Mouse (Mus musculus): ENCODE data around the gene Harbi1. TPM values are rescaled to one million over a fixed set of nuclear protein-coding genes. Genes with fewer than 3 reads are reported as not detected.

Gene Harbi1
- polyA plus RNA-seq, 2 experiments: 9.2 to 15.0 TPM

DNA sequence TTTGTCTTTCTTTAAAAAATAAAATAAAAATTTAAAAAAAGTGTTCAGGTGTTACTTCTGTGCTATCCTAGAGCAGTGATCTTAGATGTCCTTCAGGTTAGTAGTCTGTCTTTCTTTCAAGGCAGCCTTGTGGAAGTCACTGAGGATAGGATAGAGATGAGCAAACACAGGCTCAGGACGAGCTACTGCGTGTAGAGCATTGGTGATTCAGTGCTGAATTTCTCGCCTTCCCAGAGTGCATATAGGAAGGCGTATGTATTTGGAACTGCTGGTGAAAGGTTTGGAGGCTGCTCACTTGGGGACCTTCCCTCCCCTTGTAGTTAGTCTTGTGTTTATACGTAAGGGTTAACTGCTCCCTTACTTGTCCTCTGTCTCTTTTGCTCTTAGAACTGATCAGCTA lies 24.6 kb downstream of the Harbi1 start:
- no peaks in the 10 kb centered on the region; the same call in 1 of the 2 replicates for H3K36me3 ChIP-seq (ENCODE audit: control insufficient read depth, insufficient read depth, low read length)
- H3K4me3 ChIP-seq (replicated peaks; ENCODE audit: low read length): no peak overlapping the region
- H3K9me3 ChIP-seq (ENCODE audit: control insufficient read depth, low read length): no peaks in the 10 kb centered on the region
- no peak for ATAC-seq (ENCODE audit: low FRiP score, low read depth)
- WGBS: 91% methylated on average over 5 of the region's 5 CpGs
- no peak overlapping the region for H3K27ac ChIP-seq (replicated peaks; ENCODE audit: low read depth, low read length)
- no peak overlapping the region for H3K9ac ChIP-seq (ENCODE audit: low read depth, low read length, severe bottlenecking)
- H3K4me1 ChIP-seq (ENCODE audit: control insufficient read depth, insufficient read depth, low read length): no peaks in the 10 kb centered on the region
- no peak overlapping the region for H3K4me2 ChIP-seq (replicated peaks; ENCODE audit: low read depth, low read length, severe bottlenecking)
- no peak for DNase-seq (ENCODE audit: low spot score)
- TF ChIP-seq POLR2A (IDR thresholded peaks at IDR 0.05; ENCODE audit: borderline replicate concordance, extremely low read depth, insufficient read depth, insufficient read length): no peak
- H3K27me3 ChIP-seq (ENCODE audit: control insufficient read depth, insufficient read depth, low read length): no peaks in the 10 kb centered on the region

DNA sequence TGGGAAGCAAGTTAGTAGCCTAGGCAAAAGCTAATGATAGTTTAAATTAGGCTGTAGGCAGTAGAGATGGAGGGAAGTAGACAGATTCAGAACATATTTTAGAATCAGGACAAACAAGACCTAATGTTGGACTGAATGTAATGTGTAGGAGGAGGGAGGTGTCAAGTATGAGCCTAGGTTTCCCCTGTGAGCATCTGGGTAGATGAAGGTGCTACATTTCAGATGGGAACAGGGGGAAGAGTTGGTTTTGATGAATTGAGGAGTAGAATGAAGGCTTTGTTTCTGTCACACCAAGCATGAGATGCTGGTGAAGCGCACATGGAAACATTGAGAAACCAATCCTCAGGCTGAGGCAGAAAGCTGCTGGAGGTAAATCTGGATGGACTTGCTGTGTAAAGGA lies 28.9 kb downstream of the Harbi1 start:
- Histone ChIP-seq H3K4me1 (ENCODE audit: control insufficient read depth, insufficient read depth, low read length) (no peaks in the 10 kb centered on the region), H3K4me3 (replicated peaks; ENCODE audit: low read length) (no peak overlapping the region), H3K9me3 (ENCODE audit: control insufficient read depth, low read length) (no peaks in the 10 kb centered on the region), H3K27me3 (ENCODE audit: control insufficient read depth, insufficient read depth, low read length) (no peaks in the 10 kb centered on the region), H3K9ac (ENCODE audit: low read depth, low read length, severe bottlenecking) (no peak overlapping the region), H3K27ac (replicated peaks; ENCODE audit: low read depth, low read length) (no peak overlapping the region), H3K4me2 (replicated peaks; ENCODE audit: low read depth, low read length, severe bottlenecking) (no peak overlapping the region), H3K36me3 (ENCODE audit: control insufficient read depth, insufficient read depth, low read length) (no peaks in the 10 kb centered on the region)
- DNase-seq (ENCODE audit: low spot score) (no peak), ATAC-seq (ENCODE audit: low FRiP score, low read depth) (no peak)
- WGBS: 100% methylated on average over 1 of the region's 1 CpGs
- TF ChIP-seq POLR2A (IDR thresholded peaks at IDR 0.05; ENCODE audit: borderline replicate concordance, extremely low read depth, insufficient read depth, insufficient read length): no peak

DNA sequence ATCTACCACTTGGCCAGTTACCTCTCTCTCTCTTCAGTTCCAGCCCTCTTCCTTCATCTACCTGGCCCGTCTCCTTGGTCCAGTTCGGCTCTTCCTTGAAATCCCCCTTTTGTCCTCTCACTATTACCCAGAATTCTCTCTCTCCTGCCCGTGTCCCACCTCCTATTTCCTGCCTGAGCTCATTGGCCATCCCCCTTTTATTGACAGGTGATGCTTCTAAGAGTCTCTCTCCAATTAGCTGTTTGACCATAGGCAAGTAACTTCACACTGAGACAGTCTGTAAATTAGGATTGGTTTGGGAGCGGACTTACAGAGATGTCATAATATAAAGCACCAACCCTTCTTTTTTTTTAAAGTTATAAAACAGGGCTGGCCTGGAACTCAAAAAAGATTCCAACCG lies 34.0 kb downstream of the Harbi1 start:
- Histone ChIP-seq H3K27me3 (ENCODE audit: control insufficient read depth, insufficient read depth, low read length) (no peaks in the 10 kb centered on the region), H3K4me2 (replicated peaks; ENCODE audit: low read depth, low read length, severe bottlenecking) (no peak overlapping the region), H3K9ac (ENCODE audit: low read depth, low read length, severe bottlenecking) (no peak overlapping the region), H3K4me1 (ENCODE audit: control insufficient read depth, insufficient read depth, low read length) (no peaks in the 10 kb centered on the region), H3K27ac (replicated peaks; ENCODE audit: low read depth, low read length) (no peak overlapping the region), H3K4me3 (replicated peaks; ENCODE audit: low read length) (no peak overlapping the region), H3K9me3 (ENCODE audit: control insufficient read depth, low read length) (no peaks in the 10 kb centered on the region), H3K36me3 (ENCODE audit: control insufficient read depth, insufficient read depth, low read length) (no peaks in the 10 kb centered on the region)
- DNase-seq (ENCODE audit: low spot score) (no peak), ATAC-seq (ENCODE audit: low FRiP score, low read depth) (no peak)
- 90% methylated on average over 5 of the region's 5 CpGs for WGBS
- no peak for TF ChIP-seq POLR2A (IDR thresholded peaks at IDR 0.05; ENCODE audit: borderline replicate concordance, extremely low read depth, insufficient read depth, insufficient read length)

DNA sequence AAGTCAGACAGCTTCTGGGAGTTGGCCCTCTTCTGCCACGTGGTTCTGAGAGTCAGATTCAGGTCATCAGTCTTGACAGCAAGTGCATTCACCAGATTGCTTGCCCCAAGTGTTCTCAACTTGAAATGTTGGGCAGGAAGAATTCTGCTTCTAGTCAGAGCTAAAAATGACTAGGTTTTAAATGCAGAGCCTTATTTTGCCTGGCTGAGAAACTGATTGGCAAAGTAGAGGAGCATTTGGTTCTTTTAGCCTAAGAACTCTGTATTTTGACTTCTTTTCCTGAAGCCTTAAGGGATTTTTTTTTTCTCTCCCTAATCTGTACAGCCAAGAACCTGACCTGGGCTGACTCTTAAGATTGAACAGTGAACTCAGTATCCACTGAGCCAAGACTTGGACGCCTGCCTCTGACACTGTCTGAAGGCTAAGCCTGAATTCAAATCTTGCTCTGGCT lies 39.2 kb downstream of the Harbi1 start:
- Histone ChIP-seq H3K36me3 (ENCODE audit: control insufficient read depth, insufficient read depth, low read length) (no peaks in the 10 kb centered on the region), H3K9me3 (ENCODE audit: control insufficient read depth, low read length) (no peaks in the 10 kb centered on the region), H3K4me2 (replicated peaks; ENCODE audit: low read depth, low read length, severe bottlenecking) (no peak overlapping the region), H3K4me3 (replicated peaks; ENCODE audit: low read length) (no peak overlapping the region), H3K9ac (ENCODE audit: low read depth, low read length, severe bottlenecking) (no peak overlapping the region), H3K4me1 (ENCODE audit: control insufficient read depth, insufficient read depth, low read length) (no peaks in the 10 kb centered on the region), H3K27ac (replicated peaks; ENCODE audit: low read depth, low read length) (no peak overlapping the region), H3K27me3 (ENCODE audit: control insufficient read depth, insufficient read depth, low read length) (no peaks in the 10 kb centered on the region)
- no peak for TF ChIP-seq POLR2A (IDR thresholded peaks at IDR 0.05; ENCODE audit: borderline replicate concordance, extremely low read depth, insufficient read depth, insufficient read length)
- DNase-seq (ENCODE audit: low spot score) (no peak), ATAC-seq (ENCODE audit: low FRiP score, low read depth) (no peak)
- 77% methylated on average over 2 of the region's 2 CpGs for WGBS

Other genes with a start within 250 kb of the Harbi1 start
- 41.8 and 57.8 TPM in 2 replicates for gene Ckap5, start 184.1 kb upstream of the Harbi1 start, polyA plus RNA-seq (2012; rRNA removed)
- 68.7 and 77.7 TPM in 2 replicates for gene Ckap5, start 184.1 kb upstream of the Harbi1 start, polyA plus RNA-seq (2014; fragmentation: Nextera tagmentation; extraction: Ambion mirVana)
- gene F2, start 74.4 kb upstream of the Harbi1 start, polyA plus RNA-seq (2012; rRNA removed): 1.7 TPM in 2 replicates
- gene F2, start 74.4 kb upstream of the Harbi1 start, polyA plus RNA-seq (2014; fragmentation: Nextera tagmentation; extraction: Ambion mirVana): 0.95 and 1.3 TPM in 2 replicates
- 29.8 and 34.8 TPM in 2 replicates for gene Zfp408, start 61.1 kb upstream of the Harbi1 start, polyA plus RNA-seq (2012; rRNA removed)
- gene Zfp408, start 61.1 kb upstream of the Harbi1 start, polyA plus RNA-seq (2014; fragmentation: Nextera tagmentation; extraction: Ambion mirVana): 5.7 and 7.9 TPM in 2 replicates
- gene Arhgap1, start 61.0 kb upstream of the Harbi1 start, polyA plus RNA-seq (2012; rRNA removed): 105 and 126 TPM in 2 replicates
- 121 and 125 TPM in 2 replicates for gene Arhgap1, start 61.0 kb upstream of the Harbi1 start, polyA plus RNA-seq (2014; fragmentation: Nextera tagmentation; extraction: Ambion mirVana)
- gene Atg13, start 276 bp upstream of the Harbi1 start, polyA plus RNA-seq (2012; rRNA removed): 32.4 and 36.6 TPM in 2 replicates
- gene Atg13, start 276 bp upstream of the Harbi1 start, polyA plus RNA-seq (2014; fragmentation: Nextera tagmentation; extraction: Ambion mirVana): 30.8 and 33.2 TPM in 2 replicates
- 23.4 and 28.0 TPM in 2 replicates for gene Ambra1, start 19.3 kb downstream of the Harbi1 start, polyA plus RNA-seq (2012; rRNA removed)
- gene Ambra1, start 19.3 kb downstream of the Harbi1 start, polyA plus RNA-seq (2014; fragmentation: Nextera tagmentation; extraction: Ambion mirVana): 16.4 and 21.0 TPM in 2 replicates
- gene Chrm4, start 216.4 kb downstream of the Harbi1 start, polyA plus RNA-seq (2012; rRNA removed): 0.47 and 0.88 TPM in 2 replicates
- gene Chrm4, start 216.4 kb downstream of the Harbi1 start, polyA plus RNA-seq (2014; fragmentation: Nextera tagmentation; extraction: Ambion mirVana): 0.17 and 0.32 TPM in 2 replicates
- gene Mdk, start 221.4 kb downstream of the Harbi1 start, polyA plus RNA-seq (2012; rRNA removed): 1,140 and 1,381 TPM in 2 replicates
- gene Mdk, start 221.4 kb downstream of the Harbi1 start, polyA plus RNA-seq (2014; fragmentation: Nextera tagmentation; extraction: Ambion mirVana): 1,171 and 1,392 TPM in 2 replicates
- 0.05 TPM in 1 of 2 replicates, not detected in the other for gene Gm9821, start 234.9 kb downstream of the Harbi1 start, polyA plus RNA-seq (2012; rRNA removed)
- 0.37 and 0.56 TPM in 2 replicates for gene Gm9821, start 234.9 kb downstream of the Harbi1 start, polyA plus RNA-seq (2014; fragmentation: Nextera tagmentation; extraction: Ambion mirVana)